Mouse (Mus musculus) adrenal gland, postnatal 36 days (tissue): ENCODE data around the gene Lfng. TPM values are rescaled to one million over a fixed set of nuclear protein-coding genes. Genes with fewer than 3 reads are reported as not detected.

ENCODE experiments used
- DNase-seq, 2 experiments: peaks; one replicate each; pipeline ENCODE4 v3.0.0; 2021; ENCODE audit warnings: mixed read lengths in 1 of 2
- total RNA-seq, 2 experiments: library from RNA; stranded (reverse); gene quantifications; 2 replicates each; pipeline ENCODE4 v1.2.3; 2021

Lfng gene
- total RNA-seq, 2 experiments from 2014 or later = 9.6 to 12.7 TPM

GRCm38 (mm10) chr5:140639312-140639711 lies 32.2 kb downstream of the Lfng start:
- no peak for DNase-seq

GRCm38 (mm10) chr5:140639871-140640270 lies 32.8 kb downstream of the Lfng start:
- no peak for DNase-seq

DNA sequence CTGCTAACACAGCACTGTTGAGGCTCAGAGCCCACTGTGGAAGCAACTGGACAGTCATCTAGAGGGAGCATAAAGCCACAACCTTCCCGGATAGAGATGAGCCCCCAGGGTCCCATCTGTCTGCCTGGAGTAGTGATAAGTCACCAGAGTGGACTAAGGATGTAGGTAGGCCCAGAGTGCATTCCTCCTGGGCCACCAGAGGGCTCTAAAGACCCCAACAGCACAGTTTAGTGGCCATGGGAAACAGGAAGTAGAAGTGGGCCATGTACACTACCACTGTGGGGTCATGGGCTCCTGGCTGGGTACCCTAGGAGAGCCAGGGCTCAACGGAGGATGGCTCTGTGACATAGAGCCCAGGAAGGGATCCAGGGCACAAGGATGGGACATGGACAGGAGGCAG lies 33.7 kb downstream of the Lfng start:
- no peak for DNase-seq

- no peak for DNase-seq
These were observed 34.3 kb downstream of the Lfng start for GRCm38 (mm10) chr5:140641254-140641928.

DNA sequence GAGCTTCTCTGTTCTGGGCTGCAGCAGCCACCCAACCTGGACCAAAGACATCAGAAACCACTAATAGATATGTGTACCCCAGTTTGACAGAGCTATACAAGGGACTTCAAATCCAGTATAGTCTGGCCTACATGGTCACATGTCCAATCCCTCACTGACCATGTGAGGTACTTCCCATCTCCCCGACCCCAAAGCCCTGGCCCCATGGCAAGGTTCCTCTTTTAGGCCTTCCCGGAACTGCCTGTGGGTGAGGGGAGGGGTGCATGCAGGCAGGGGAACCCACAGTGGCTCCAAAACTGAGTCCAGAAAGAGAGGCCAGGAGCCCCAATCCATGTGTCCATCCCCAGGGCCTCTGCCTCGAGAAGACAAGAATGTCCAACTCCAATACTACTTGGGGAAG lies 35.0 kb downstream of the Lfng start:
- DNase-seq = no peak

GRCm38 (mm10) chr5:140644263-140644662 lies 37.1 kb downstream of the Lfng start:
- DNase-seq = no peak

DNA sequence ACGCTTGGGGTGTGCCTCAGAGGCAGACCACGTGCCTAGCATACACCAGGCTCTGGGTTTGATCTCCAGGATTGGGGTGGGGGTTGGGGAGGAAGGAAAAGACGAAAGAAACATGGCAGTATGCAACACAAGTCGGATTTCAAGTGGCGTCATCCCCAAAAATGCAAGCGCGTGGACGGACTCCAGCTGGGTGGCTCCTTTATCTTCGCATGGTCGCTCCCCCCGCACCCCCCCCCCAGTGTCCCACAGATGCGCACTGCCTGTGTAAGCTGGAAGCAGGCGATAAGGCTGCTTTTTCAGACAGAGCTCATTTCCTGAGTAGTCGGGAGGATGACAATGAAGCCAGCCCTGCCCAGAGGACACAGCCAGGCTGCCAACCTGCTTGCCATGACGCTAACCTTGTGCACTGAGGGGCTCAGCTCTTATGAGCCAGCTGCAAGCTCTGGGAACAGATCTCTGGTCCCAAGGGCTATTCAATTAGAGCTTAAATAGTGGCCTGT lies 37.6 kb downstream of the Lfng start:
- no peak for DNase-seq

DNA sequence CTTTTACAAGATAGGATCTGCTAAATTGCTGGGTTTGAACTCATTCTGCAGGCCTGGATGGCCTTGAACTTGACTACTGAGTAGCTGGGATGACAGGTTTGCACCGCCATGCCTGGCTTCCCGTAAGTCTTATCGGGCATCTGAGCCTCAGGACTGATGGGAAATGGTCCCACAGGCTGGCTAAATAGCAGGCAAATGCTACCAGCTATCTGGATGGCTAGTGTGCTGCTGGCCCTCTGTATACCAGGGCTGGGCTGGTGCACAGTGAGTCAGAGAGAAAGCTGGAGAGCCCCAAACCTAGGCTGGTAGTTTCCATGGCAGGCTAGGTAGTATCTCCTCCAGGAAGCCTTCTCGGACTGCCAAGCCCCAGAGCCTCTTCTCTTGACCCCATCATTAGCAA lies 38.3 kb downstream of the Lfng start:
- DNase-seq = no peak

DNA sequence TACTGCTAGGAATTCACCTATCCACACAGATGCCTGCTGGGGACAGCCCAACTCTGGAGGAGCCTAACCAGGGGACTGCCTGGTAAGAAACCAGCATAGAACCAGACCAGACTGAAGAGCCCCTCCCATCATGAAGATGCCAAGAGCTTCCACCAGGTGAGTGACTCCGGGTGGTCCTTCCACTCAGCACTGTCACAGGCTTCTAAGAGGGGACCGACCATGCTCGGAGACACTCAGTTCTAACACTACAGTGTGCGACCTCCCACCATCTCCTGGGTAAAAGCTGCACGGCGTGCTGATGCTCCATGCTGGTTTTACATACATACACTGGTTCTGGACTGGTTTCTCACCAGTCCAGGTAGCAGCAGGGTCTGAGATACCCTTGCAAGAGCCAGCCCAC lies 39.1 kb downstream of the Lfng start:
- DNase-seq = no peak

DNA sequence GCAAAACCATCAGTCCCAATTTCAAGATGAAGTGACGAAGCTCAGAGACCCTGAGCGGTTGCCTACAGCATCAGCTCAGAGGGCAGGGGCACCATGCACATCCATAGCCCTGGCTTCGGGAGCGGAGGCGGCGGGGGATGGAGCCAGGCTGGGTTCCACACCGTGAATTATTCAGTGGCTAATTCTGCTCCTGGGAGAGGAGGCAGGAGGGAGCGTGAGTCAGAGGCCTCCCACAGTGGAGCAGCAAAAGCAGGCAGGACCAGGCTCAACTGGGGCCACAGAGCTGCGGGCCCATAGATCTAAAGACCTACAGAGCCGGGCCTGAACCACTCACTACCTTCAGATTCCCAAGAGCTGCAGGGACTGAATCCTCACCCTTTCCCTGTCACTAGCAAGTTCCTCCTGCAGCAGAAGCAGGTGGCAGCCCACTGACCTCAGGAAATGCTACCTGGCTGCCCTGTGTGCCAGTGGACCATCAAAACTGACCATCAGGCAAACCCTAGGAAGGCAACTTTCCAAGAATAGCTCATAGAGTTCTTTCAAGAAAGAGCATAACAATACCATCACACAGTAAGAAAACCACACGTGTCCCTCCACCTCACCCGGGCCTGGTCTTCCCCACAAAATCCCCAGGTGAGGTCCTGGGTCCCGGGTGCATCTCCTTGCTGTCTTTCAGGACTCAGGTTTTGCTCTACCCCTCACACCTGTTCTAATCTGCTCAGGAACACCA lies 40.1 kb downstream of the Lfng start:
- DNase-seq = peak; percentile 55 to 61

DNA sequence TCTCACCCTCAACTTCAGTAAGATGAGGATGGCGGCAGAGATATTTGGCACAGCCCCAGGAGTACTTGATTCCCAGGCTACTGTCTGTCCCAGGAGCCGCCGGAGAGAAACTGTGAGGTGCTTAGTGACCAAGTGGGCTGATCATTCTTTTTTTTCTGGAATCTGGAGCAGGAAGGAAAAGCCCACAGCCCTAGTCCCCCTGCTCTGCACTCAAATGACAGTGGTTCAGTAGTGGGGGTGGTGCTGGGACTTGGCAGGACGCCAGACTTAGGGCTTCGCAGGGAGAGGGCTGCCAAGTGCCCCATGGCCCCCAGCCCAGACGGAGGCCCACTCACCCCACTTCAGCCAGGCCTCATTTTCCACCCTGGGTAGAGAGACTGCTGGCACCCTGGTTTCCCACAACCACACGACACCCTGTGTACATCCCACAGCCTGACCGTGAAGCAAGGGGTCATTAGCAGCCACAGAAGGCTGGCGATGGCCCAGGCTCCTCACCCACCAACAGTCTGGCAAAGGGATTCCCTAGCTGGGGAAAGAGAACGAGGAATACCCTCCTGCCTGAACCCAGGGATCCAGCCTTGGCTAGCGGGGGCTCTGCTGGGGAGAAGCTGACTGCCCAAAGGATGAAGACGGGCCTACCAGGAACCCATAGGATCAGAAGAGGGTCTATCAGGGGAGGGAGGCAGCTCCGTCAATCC lies 40.9 kb downstream of the Lfng start:
- peak; percentile 58 to 66 for DNase-seq

DNA sequence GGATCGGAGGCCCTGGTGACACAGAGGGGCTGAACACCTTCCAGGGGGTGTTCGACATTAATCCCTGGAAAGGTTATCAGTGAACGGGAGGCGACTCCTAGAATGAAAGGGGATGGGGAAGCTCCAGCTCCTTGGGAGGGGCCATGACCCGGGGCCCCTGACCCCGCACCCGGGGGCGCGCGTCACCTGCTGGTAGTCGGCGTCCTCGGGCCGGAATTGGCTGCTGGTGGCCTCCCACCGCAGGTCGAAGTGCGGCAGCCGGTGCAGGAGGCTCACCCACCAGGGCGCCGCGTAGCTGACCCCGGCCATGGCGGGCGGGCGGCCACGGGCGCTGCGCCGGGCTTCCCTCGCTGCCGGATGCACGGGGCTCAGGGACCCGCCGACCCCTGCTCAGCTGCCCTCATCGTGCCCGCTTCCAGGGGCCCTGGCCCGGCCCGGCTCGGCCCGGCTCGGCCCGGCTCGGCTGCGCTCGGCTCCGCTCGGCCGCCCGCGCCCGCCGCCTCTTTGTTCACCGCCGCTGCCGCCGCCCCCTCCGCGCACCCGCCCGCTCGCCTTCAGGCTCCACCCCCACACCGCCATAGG lies 41.5 kb downstream of the Lfng start, which contains the start of gene Ttyh3:
TSS of gene Ttyh3 (minus strand) at position 513 of the 582 bp plus-strand sequence.
- DNase-seq = peak in 1 of 2 experiments; percentile 51

GRCm38 (mm10) chr5:140649101-140649667 lies 42.1 kb downstream of the Lfng start:
- peak; percentile 99 to 100 for DNase-seq

DNA sequence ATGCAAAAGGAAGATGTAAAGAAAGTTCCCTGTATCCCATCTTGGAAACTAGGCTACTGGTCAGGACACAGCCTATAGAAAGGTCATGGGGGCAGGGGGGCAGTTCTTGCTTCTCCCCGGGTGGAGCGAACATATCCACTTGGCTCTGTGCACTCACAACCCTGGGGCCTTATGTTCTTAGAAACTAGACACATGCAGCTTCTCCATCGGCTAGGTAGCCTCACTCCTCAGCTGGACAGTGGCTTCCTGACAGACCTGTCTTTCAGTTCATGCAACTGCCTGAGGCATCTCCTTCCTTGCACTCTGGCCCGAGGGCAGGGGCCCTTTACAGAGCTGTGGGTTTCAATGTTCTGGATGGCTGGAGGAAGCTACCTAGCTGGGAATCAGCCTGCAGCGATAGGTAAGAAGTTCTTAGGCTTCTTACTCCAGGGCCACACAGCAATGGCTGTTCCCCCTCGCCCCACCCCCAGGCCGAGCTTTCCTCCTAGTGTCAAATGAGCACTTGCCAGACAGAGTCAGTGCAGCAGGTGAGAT lies 42.8 kb downstream of the Lfng start:
- DNase-seq = no peak

- no peak for DNase-seq
These were observed 44.1 kb downstream of the Lfng start for GRCm38 (mm10) chr5:140651231-140651630.

GRCm38 (mm10) chr5:140652587-140652986 lies 45.5 kb downstream of the Lfng start:
- no peak for DNase-seq

- peak; percentile 83 to 88 for DNase-seq
These were observed 47.2 kb downstream of the Lfng start for GRCm38 (mm10) chr5:140654096-140654845.

DNA sequence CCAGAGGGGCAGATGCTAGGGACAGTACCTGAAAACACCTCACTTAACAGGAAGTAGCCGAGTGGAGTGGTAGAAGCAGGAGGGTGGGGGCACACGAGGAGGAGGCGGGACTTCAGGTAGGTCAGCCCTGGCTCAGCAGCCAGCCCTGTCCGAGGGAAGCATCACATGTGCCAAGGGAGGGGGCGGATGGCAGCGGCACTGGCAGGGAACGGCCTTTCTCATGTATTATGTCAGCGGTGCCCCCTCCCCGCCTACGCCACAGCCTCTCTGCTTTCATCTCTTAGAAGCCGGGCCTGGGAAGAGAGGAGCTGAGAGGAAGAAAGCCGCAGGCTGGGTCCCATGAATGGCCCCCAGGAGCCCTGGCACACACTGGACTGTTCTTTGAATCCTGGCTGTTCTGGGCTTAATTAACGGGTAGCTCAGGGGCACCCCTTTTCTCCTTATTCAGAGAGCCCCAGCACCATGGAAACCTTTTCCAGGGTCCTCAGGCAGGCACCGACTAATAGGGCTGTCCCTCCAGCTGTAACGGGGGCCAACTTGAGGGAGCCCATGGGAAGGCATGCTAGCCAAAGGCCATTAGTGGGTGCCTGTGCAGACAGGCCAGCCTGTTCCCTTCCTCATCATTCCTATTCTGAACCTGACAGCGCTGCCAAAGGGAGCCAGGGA lies 52.6 kb downstream of the Lfng start:
- no peak for DNase-seq

DNA sequence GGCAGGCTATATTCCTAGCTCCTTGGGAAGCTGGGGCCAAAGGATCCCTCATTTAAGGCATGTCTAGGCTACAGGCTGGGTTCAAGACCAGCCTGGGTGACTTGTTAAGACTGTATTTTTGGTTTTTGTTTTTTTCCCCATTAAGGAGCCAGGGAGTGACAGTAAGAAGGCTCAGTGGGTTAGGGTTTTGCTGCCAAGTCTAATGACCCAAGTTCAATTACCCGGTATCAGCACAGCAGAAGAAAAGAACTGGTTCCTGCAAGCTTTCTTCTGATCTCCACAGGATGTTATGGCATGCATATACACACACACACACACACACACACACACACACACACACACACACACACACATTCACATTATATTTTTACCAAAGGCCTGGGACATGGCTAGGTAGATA lies 53.3 kb downstream of the Lfng start:
- DNase-seq = no peak

GRCm38 (mm10) chr5:140661427-140661826 lies 54.3 kb downstream of the Lfng start:
- DNase-seq = no peak
